Mouse (Mus musculus): ENCODE results near the gene Gm10639. TPM values are rescaled to one million over a fixed set of nuclear protein-coding genes. Genes with fewer than 3 reads are reported as not detected.
"Not testable (repeated sequence)": the region's sequence is repeated elsewhere in the genome, so short reads cannot be mapped to it uniquely, and the experiment has no call there.

The Gm10639 gene
- 0.23 and 0.29 TPM in 2 replicates for polyA plus RNA-seq (2015; fragmentation: Nextera tagmentation; extraction: Ambion mirVana)

DNA sequence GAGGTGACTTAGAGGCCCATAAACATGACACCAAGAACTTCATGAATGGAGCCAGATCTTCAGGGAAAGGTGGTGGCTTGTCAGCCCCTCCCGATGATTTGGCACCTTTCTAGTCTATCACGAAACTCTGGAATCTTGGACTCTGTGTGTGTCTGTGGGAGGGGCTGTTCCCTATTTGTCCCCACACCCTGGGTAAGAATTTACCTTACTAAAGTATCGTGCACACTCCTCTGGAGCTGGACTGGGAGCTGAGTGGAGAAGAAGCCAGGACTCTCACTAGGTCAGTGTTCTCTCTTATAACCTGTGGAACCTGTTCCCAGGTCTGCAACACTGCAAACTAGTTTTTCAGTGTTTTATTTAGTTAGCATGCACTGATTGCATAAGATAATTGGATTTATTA lies at the start of gene Gm10639:
Gene Gm10639, plus strand, starts transcription at position 201 of the 400 bp plus-strand sequence.
- H3K4me2 ChIP-seq (replicated peaks); H3K27ac ChIP-seq (replicated peaks); H3K4me3 ChIP-seq (replicated peaks); H3K4me1 ChIP-seq; H3K9ac ChIP-seq; H3K27me3 ChIP-seq; H3K36me3 ChIP-seq; H3K9me3 ChIP-seq (replicated peaks); ATAC-seq (ENCODE audit: insufficient number of reproducible peaks, low FRiP score, low TSS enrichment, low read depth): not testable (repeated sequence)
- WGBS: 85% methylated on average over 3 of the region's 3 CpGs

DNA sequence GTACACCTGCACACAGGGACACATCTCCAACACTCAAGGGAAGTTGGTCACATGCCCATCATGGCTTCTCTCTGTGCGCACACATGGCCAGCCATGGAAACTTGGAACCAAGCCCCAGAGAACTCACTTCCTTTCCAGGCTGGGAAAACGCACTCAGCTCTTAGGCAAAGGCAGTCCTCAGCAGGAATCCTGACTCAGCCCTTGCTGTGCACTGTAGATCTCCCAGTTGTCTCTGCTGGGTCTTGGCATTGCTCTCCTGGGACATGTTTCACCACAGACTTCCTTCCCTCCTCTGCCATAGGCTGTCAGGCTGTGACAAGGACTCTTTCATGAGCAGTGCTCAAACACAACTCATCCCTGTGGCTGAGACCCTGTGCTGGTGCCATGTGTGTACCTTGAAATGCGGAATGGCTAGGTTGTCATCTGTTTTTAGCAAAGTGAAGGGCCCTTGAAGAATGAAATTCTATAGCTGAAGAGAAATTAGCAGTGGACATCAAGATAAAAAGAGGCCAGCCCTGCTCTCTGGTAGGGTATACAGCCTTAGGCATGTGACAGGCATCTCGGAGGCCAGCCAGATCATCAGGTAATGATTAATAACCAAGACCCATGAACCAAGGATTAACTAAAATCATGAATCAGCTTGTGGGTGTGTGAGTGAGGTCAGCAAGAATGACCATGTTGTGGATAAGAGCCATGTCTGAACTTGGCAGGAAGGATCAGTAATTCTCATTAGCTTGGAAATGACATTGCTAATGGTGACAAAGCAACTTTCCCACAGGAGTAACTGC lies 33.8 kb upstream of the Gm10639 start:
- WGBS: 52% methylated on average over 4 of the region's 4 CpGs
- not testable (repeated sequence) for H3K4me3 ChIP-seq (replicated peaks); H3K4me2 ChIP-seq (replicated peaks); H3K27ac ChIP-seq (replicated peaks); H3K9ac ChIP-seq; H3K27me3 ChIP-seq; H3K4me1 ChIP-seq; H3K36me3 ChIP-seq; ATAC-seq (ENCODE audit: insufficient number of reproducible peaks, low FRiP score, low TSS enrichment, low read depth); H3K9me3 ChIP-seq (replicated peaks)

DNA sequence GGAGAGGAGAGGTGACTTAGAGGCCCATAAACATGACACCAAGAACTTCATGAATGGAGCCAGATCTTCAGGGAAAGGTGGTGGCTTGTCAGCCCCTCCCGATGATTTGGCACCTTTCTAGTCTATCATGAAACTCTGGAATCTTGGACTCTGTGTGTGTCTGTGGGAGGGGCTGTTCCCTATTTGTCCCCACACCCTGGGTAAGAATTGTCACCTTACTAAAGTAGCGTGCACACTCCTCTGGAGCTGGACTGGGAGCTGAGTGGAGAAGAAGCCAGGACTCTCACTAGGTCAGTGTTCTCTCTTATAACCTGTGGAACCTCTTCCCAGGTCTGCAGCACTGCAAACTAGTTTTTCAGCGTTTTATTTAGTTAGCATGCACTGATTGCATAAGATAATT lies 32.8 kb upstream of the Gm10639 start, which contains the start of gene Gm3776:
Gene Gm3776, plus strand, starts transcription at position 216 of the 400 bp plus-strand sequence.
- not testable (repeated sequence) for H3K27ac ChIP-seq (replicated peaks); H3K9ac ChIP-seq; H3K4me1 ChIP-seq; H3K4me3 ChIP-seq (replicated peaks); H3K4me2 ChIP-seq (replicated peaks); H3K27me3 ChIP-seq; H3K36me3 ChIP-seq; ATAC-seq (ENCODE audit: insufficient number of reproducible peaks, low FRiP score, low TSS enrichment, low read depth); H3K9me3 ChIP-seq (replicated peaks)
- 81% methylated on average over 1 of the region's 3 CpGs for WGBS

DNA sequence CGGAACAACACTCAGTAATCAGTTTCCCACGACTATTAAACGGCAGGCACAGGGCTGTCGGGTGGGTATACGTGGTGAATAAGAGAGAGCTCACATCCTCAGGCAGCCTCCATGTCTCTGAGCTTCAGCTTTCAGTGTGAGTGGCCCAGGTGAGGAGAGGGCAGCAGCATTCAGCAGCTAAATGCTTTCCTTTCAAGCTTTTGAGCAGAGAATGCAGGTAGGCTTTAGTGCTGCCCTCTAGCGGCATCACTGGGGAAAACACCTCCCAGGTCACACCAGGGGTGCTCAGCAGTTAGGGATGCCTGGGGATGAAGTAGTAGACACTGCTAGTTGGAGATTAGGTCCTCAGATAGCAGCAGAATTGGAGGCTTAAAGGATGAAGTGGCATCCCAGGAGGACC lies 30.0 kb upstream of the Gm10639 start:
- not testable (repeated sequence) for H3K4me2 ChIP-seq (replicated peaks); H3K9ac ChIP-seq; ATAC-seq (ENCODE audit: insufficient number of reproducible peaks, low FRiP score, low TSS enrichment, low read depth); H3K4me3 ChIP-seq (replicated peaks); H3K36me3 ChIP-seq; H3K27ac ChIP-seq (replicated peaks); H3K4me1 ChIP-seq; H3K9me3 ChIP-seq (replicated peaks); H3K27me3 ChIP-seq
- WGBS: 0% methylated on average over 1 of the region's 6 CpGs

DNA sequence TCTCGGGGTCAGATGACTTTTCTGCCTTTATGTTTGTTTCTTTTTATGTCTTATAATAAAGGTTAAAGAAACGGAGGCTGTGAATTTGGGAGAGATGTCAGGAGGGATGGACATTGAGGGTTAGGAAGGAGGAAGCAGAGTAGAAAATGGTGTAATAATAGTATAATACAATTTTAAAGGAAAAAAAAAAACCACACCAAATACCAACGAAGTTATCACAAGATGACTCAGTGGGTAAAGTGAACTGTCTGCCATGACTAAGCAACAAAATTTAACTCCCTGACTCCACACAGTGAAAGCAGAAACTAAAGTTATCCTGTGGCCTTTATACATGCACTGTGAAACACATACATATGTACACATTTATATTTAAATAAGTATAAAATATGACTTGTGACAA lies 18.8 kb upstream of the Gm10639 start:
- not testable (repeated sequence) for H3K4me2 ChIP-seq (replicated peaks); H3K36me3 ChIP-seq; H3K9ac ChIP-seq; H3K4me3 ChIP-seq (replicated peaks); H3K4me1 ChIP-seq; H3K9me3 ChIP-seq (replicated peaks); H3K27me3 ChIP-seq; ATAC-seq (ENCODE audit: insufficient number of reproducible peaks, low FRiP score, low TSS enrichment, low read depth); H3K27ac ChIP-seq (replicated peaks)
- 65% methylated on average over 3 of the region's 3 CpGs for WGBS

DNA sequence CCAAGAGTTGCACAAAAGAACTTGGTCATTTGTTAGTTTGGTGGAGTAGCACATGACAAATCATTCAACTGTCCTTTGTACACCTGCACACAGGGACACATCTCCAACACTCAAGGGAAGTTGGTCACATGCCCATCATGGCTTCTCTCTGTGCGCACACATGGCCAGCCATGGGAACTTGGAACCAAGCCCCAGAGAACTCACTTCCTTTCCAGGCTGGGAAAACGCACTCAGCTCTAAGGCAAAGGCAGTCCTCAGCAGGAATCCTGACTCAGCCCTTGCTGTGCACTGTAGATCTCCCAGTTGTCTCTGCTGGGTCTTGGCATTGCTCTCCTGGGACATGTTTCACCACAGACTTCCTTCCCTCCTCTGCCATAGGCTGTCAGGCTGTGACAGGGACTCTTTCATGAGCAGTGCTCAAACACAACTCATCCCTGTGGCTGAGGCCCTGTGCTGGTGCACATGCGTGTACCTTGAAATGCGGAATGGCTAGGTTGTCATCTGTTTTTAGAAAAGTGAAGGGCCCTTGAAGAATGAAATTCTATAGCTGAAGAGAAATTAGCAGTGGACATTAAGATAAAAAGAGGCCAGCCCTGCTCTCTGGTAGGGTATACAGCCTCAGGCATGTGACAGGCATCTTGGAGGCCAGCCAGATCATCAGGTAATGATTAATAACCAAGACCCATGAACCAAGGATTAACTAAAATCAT lies 7.6 kb upstream of the Gm10639 start:
- H3K4me2 ChIP-seq (replicated peaks); H3K9ac ChIP-seq; H3K9me3 ChIP-seq (replicated peaks); H3K36me3 ChIP-seq; H3K4me3 ChIP-seq (replicated peaks); H3K4me1 ChIP-seq; H3K27ac ChIP-seq (replicated peaks); ATAC-seq (ENCODE audit: insufficient number of reproducible peaks, low FRiP score, low TSS enrichment, low read depth); H3K27me3 ChIP-seq: not testable (repeated sequence)
- 70% methylated on average over 4 of the region's 4 CpGs for WGBS

DNA sequence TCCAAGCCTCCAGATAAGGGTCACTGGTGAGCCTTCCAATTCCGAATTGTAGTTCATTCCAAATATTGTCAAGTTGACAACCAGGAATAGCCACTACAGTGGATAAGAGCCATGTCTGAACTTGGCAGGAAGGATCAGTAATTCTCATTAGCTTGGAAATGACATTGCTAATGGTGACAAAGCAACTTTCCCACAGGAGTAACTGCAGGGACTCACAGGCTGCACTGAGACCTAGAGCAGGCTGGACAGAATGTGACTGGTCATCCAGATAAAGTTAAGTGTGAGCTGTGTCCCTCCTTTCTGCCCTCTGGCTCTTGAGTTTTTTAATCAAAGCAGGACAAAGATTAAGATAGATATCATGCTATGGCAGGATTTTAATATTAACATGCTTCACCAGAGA lies 660 bp upstream of the Gm10639 start:
- not testable (repeated sequence) for H3K4me2 ChIP-seq (replicated peaks); H3K9ac ChIP-seq; H3K9me3 ChIP-seq (replicated peaks); H3K27me3 ChIP-seq; H3K4me3 ChIP-seq (replicated peaks); H3K27ac ChIP-seq (replicated peaks); ATAC-seq (ENCODE audit: insufficient number of reproducible peaks, low FRiP score, low TSS enrichment, low read depth); H3K4me1 ChIP-seq; H3K36me3 ChIP-seq
- 59% methylated on average over 1 of the region's 1 CpGs for WGBS

DNA sequence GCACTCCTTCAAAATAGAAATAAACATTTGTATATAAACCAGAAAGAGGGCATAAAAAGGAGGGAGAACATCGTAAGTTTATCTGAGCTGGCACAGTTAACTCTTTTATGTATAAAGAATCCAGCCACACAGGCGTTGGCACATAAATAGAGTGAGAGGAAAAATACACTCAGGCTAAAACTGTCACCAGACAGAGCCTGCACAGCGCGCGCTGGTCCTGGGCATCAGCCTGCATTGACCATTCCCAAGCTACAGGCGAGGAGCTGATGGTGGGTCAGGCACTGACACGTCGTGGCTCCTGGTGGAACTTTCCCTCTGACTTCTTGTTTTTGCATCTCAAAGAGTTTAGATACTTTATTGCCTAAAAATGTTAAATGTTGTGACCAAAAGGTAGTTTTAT lies 2.7 kb downstream of the Gm10639 start:
- WGBS: 89% methylated on average over 8 of the region's 8 CpGs

DNA sequence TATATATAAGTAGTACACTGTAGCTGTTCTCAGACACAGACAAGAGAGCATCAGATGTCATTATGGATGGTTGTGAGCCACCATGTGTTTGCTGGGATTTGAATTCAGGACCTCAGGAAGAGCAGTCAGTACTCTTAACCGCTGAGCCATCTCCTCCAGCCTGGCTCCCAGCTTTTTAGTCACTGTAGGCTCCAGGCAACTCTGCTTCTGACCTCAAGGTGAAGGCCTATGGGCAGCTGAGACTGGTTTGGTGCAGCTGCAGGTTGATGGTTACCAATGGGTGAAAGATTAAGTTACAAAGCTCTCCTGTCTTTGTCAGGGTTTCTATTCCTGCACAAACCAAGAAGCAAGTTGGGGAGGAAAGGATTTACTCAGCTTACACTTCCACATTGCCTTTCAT lies 4.0 kb downstream of the Gm10639 start:
- H3K36me3 ChIP-seq; H3K4me2 ChIP-seq (replicated peaks); ATAC-seq (ENCODE audit: insufficient number of reproducible peaks, low FRiP score, low TSS enrichment, low read depth); H3K9me3 ChIP-seq (replicated peaks); H3K4me3 ChIP-seq (replicated peaks); H3K4me1 ChIP-seq; H3K9ac ChIP-seq; H3K27me3 ChIP-seq; H3K27ac ChIP-seq (replicated peaks): not testable (repeated sequence)
- WGBS: 54% methylated on average over 1 of the region's 1 CpGs

More for the DNA sequence above, 2.7 kb downstream of the Gm10639 start:
- not testable (repeated sequence) for H3K27me3 ChIP-seq; H3K4me1 ChIP-seq; H3K27ac ChIP-seq (replicated peaks); H3K9me3 ChIP-seq (replicated peaks); H3K4me2 ChIP-seq (replicated peaks); H3K4me3 ChIP-seq (replicated peaks); H3K36me3 ChIP-seq; ATAC-seq (ENCODE audit: insufficient number of reproducible peaks, low FRiP score, low TSS enrichment, low read depth); H3K9ac ChIP-seq

DNA sequence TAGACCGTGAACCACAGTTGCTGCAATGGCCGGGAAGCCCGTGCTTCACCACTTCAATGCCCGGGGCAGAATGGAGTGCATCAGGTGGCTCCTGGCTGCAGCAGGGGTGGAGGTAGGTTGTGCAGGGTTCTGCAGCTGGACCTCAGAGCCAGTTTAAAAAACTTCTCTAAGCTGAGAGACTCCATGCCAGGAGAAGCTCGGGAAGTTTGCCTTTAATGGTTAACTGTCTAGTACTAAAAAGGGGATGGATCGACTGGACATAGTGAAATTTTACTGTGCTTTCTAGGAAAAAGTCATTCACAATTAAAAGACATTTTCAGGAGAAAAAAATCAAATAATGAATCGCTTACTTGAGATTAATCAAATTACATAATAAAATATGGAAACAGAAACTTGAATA lies 5.1 kb downstream of the Gm10639 start:
- not testable (repeated sequence) for H3K4me3 ChIP-seq (replicated peaks); ATAC-seq (ENCODE audit: insufficient number of reproducible peaks, low FRiP score, low TSS enrichment, low read depth); H3K27ac ChIP-seq (replicated peaks); H3K4me2 ChIP-seq (replicated peaks); H3K4me1 ChIP-seq; H3K9me3 ChIP-seq (replicated peaks); H3K27me3 ChIP-seq; H3K36me3 ChIP-seq; H3K9ac ChIP-seq
- 66% methylated on average over 7 of the region's 7 CpGs for WGBS

DNA sequence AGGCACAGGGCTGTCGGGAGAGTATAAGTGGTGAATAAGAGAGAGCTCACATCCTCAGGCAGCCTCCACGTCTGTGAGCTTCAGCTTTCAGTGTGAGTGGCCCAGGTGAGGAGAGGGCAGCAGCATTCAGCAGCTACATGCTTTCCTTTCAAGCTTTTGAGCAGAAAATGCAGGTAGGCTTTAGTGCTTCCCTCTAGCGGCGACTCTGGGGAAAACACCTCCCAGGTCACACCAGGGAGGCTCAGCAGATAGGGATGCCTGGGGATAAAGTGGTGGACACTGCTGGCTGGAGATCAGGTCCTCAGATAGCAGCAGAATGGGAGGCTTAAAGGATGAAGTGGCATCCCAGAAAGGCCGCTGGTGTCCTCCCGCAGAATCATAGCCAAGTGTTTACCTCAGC lies 6.4 kb downstream of the Gm10639 start:
- H3K9me3 ChIP-seq (replicated peaks); H3K9ac ChIP-seq; H3K36me3 ChIP-seq; ATAC-seq (ENCODE audit: insufficient number of reproducible peaks, low FRiP score, low TSS enrichment, low read depth); H3K27me3 ChIP-seq; H3K4me2 ChIP-seq (replicated peaks); H3K4me1 ChIP-seq; H3K27ac ChIP-seq (replicated peaks); H3K4me3 ChIP-seq (replicated peaks): not testable (repeated sequence)
- 10% methylated on average over 6 of the region's 6 CpGs for WGBS

DNA sequence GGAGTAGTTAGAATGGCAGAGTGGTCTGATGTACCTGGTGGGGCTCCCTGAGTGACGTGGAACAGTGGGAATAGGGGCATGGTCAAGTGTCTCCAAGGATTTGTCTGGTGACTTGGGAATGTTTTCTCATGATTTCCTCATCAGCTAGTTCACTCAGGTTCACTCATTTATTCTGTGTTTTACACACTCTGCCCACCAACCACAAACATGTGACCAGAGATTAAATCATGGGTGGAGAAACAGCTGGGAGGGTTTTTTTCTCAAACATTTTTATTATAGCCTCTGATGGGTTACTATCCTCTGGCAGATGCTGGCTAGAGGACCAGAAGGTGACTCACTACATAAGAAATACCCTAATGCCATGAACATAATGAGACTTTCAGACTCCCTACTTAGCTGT lies 8.5 kb downstream of the Gm10639 start:
- H3K4me3 ChIP-seq (replicated peaks): no peak overlapping the region
- 78% methylated on average over 1 of the region's 1 CpGs for WGBS
- H3K9me3 ChIP-seq (replicated peaks): no peaks in the 10 kb centered on the region
- no peaks in the 10 kb centered on the region for H3K36me3 ChIP-seq
- no peak overlapping the region for H3K9ac ChIP-seq
- ATAC-seq (ENCODE audit: insufficient number of reproducible peaks, low FRiP score, low TSS enrichment, low read depth): no peak
- no peaks in the 10 kb centered on the region for H3K27me3 ChIP-seq
- H3K4me1 ChIP-seq: no peaks in the 10 kb centered on the region
- no peak overlapping the region for H3K27ac ChIP-seq (replicated peaks)
- no peak overlapping the region for H3K4me2 ChIP-seq (replicated peaks)
